Mouse (Mus musculus) adipocyte (in vitro differentiated cells): Measurements from ENCODE around the gene Olfr804.

Source experiments
- DNase-seq: peaks from one replicate; pipeline ENCODE4 v3.0.0-alpha.2; 2016; ENCODE audit warnings: low spot score

Olfr804 gene

DNA sequence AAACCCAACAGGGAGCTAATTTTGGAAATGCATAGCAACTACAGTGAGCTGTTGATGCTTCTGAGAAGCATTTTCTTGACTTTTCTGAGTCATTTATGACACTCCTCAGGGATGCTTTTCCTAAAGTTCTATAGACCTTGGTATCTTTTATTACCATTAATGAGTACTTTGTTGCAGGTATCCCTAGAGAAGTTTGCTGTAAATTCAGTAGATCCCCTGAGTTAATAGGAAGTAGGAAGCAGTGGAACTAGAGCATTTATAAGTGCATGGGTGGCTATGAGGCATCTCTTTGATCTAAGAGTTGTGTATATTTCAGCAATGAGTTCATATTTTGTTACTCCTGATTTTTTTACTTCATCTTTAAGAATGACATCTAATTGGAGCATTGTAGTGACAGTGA, at the start of gene Olfr804:
Gene Olfr804 (plus strand): TSS at position 301 of the 400 bp plus-strand sequence.
- DNase-seq = no peak

DNA sequence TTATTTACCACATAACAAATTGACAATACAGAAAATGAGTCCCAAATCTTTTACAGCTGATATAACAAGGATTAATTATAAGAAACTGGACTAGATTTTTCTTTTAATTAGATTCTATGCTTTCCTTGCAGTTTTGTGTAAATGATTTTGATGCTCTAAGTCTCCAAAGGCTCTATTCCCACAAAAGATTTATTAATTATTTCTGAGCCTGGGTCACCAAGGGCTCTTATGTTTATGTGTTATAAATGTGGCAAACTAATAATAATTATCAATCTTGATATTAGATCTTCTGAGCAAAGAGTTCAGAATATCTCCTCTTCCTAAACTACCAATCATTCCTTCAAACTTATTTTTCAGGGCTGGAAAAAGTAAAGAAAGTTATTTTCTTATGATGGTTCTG, 45.6 kb upstream of the Olfr804 start, which contains the start of gene Olfr800:
Gene Olfr800 (plus strand): TSS at position 301 of the 400 bp plus-strand sequence.
- DNase-seq = no peak

DNA sequence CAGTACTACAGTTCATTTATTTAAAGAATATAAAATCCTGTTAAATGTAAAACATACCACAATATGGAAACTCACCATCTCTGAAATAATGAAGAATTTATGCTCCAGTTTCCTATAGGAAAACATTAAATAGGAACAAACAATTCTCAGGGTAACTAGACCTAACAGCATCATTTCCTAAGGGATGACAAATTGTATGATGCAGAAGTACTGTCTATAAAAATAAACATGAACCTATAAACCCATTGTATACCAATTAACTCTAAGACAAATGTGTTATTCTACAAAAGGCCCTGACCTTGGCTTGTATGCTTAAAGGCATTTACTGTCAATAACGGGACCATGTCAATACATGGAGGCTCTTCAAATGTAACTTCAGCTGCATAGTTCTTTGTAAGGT, 29.2 kb upstream of the Olfr804 start, which contains the start of gene Olfr801:
Gene Olfr801 (minus strand): TSS at position 101 of the 400 bp plus-strand sequence.
- DNase-seq = no peak

DNA sequence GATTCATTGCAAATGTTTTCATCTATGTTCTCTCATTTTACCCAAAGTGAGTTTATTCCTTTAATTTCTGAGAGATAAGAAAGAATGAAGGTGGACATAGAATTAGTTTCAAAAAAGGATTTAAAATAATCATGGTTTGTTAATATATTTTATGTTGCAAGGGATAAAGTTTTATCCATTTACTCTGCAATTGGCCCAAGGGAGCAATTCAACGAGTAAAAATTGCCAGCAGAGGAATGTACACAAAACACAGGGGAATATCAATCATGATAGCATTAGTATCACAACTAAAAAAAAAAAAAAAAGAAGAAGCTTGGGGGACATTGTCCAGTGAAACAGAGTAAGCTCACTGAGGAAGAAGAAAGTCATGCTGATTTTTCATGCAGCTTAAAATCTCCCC, 14.9 kb upstream of the Olfr804 start, which contains the start of gene Olfr802:
Gene Olfr802 (minus strand): TSS at position 101 of the 400 bp plus-strand sequence.
- no peak for DNase-seq

DNA sequence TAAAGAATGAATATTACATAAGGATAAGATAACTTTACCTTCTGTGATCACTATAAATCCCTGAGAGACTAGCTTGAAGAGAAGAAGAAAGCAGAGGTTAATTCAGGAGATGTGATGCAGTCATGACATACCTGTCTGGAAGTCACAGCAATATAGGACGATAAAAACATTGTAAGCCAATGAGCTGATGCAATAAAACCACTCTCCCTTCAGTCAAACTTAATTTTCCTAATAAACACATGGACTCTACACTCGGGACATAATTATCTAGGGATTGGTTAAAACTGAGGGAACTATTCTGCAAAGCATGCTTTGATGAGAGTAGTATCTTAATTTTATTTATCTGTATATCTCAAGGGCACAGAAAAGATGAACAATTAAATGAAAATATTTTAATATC, 8.8 kb upstream of the Olfr804 start, which contains the start of gene Olfr803:
Gene Olfr803 (minus strand): TSS at position 101 of the 400 bp plus-strand sequence.
- no peak for DNase-seq

DNA sequence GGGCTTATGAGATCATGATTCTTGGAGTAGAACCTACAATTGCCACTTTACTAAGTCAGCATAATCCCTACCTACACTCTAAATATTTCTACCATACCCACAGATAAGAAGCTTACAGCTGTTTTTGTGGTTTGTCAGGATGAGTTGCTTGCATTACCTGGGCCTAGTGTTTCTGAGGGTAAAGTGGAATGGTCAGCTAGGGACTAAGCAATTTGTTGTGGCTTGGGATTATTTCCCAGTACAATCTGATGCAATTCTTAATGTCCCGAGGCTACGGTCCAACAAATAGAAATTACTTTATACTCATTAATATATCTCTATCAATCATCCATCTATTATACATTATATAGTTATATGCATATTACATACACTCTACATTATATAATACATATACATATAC, 26.3 kb downstream of the Olfr804 start, which contains the start of gene Olfr805:
Gene Olfr805 (minus strand): TSS at position 101 of the 400 bp plus-strand sequence.
- DNase-seq = no peak

DNA sequence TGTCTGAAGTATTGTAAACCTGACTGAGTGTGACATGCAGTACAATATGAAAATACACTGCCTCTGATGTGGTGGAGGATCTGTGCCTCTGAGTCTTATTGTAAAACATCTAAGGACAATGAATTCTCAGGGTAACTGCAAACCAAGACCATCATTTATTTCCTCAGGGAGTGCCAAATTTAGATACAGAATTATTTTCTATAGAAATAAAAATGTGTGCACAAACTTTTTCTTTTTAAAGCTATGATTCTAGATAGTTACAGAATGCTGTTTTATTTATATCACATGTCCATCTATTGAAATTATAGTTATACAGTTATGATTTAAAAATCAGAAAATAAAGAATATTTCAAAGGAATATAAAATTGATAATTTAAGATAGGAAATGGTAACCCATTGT, 38.8 kb downstream of the Olfr804 start, which contains the start of gene Olfr806:
Gene Olfr806 (minus strand): TSS at position 101 of the 400 bp plus-strand sequence.
- no peak for DNase-seq

DNA sequence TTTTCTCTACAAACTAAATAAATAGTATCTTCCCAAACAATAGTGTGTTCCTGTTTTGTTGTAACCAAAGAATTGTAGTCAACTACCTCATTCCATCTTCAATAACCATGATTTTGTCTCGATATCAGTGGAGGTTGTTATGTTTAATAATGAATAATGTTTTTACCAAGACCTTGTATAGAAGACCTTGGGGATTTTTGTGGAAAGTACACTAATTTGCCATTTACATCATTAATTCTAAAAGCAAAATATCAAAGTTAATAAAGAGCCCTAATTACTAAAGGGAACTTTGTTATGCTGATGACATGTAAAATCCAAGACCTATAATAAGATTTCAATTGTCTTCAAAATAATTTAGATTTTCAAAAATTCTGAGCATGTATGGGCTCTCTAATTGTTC, 54.7 kb downstream of the Olfr804 start, which contains the start of gene Olfr807:
Gene Olfr807 (minus strand): TSS at position 101 of the 400 bp plus-strand sequence.
- DNase-seq = no peak
